ENCODE assay signal across 1 mouse cellular context in the genomic region with DNA sequence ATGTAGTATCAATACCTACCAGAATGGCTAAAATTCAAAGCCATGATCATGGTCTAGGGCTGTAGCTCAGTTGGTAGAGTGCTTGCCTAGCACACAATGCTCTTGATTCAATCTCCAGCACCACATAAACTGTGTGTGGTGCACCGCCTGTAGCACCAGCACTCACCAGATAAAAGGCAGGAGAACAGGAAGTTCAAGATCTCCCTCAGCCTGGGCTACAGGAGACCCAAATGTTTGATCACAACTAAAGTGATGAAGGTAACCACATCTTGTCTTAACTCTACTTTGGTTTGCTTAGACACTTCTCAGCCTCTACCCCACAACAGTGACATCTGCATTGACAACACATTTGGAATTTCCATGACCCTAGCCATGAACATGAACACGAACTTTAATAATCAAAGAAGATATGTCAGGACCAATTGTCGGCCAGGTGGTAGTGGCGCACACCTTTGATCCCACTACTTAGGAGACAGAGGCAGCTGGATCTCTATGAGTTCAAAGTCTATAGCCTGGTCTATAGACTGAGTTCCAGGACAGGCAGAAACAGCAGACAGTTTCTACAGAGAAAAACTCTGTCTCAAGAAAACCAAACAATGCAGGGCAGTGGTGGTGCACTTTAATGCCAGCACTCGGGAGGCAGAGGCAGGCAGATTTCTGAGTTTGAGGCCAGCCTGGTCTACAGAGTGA.
TF ChIP-seq lines count a peak whose summit lies in the region.

No protein-coding gene starts in this region.

TF ChIP-seq in MEL, 35 proteins besides CTCF, POLR2A, EP300 and RAD21 (continued from another document):
- TF ChIP-seq BHLHE40 (IDR thresholded peaks at IDR 0.05; ENCODE audit: borderline replicate concordance, low read depth, low read length): no peak
- no peak for TF ChIP-seq MAZ (IDR thresholded peaks at IDR 0.05; ENCODE audit: low read depth, low read length)
- TF ChIP-seq RCOR1 (IDR thresholded peaks at IDR 0.05; ENCODE audit: low read depth, low read length): peak; percentile 27; the same call in 1 of the 2 replicates
- TF ChIP-seq TAL1 (IDR thresholded peaks at IDR 0.05; ENCODE audit: low read length): peak; percentile 35; the same call in 1 of the 2 replicates
